Mouse (Mus musculus): ENCODE measurements around the gene Lrrc58. TPM values are rescaled to one million over a fixed set of nuclear protein-coding genes. Genes with fewer than 3 reads are reported as not detected.

The Lrrc58 gene
- polyA plus RNA-seq (2015; fragmentation: Illumina TruSeq; extraction: RNeasy Lipid Tissue Mini Kit (QIAGEN cat#74804); ENCODE audit: insufficient read depth, low replicate concordance), result 21.9 TPM

DNA sequence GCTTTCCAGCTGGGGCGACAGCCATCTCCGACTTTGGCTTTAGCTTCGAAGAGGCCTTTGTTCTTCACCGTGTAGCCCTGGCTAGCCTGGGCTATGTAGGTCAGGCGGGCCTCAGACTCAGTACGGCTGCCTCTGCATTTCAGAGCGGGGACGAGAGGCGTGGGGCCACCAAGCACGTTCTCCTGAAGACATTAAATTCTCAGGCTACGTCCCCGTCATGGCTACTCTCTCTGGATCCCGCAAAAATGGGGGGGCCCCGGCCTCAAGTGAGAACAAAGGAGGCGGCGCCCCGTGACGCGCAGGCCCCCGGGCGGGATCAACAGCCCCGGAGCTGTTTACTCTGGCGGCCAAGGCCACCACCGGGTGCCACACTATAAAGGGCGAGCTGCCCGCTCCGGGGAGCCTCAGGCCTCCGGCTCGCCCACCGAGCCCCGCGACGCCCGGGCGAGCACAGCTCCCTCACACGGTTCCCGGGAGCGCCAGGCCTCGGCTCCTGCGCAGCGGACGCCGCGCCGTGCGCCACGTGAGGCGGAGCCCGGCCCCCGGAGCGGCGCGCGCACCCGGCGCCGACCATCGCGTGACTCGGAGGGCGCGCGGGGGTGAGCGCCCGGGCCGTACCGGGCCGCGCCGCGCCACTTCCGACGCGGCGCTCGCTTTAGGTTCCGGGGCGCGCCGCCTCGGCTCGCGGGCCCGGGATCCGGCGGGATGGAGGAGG is at the start of gene Lrrc58:
Gene Lrrc58, plus strand, starts transcription at position 599 of the 715 bp plus-strand sequence.

DNA sequence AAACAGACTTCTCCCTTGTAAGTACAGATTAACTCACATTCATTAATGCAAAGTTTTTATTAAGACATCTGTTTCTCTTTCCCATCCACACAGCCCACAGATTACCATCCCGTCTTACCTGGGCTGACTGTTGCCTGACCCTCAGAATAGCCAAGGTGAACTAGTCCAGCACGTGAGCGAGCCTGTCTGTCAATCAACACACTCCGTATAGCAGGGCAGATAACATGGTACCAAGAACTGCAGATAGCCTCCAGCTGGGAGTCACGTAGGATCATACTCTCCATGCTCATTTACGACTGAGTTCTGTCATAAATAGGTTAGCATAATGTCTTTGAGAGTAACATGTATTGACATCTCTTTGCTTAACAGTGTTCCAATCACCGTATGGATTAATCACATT is 7.2 kb upstream of the Lrrc58 start, which contains the start of gene Gm36028:
Gene Gm36028, minus strand, starts transcription at position 118 of the 400 bp plus-strand sequence.

DNA sequence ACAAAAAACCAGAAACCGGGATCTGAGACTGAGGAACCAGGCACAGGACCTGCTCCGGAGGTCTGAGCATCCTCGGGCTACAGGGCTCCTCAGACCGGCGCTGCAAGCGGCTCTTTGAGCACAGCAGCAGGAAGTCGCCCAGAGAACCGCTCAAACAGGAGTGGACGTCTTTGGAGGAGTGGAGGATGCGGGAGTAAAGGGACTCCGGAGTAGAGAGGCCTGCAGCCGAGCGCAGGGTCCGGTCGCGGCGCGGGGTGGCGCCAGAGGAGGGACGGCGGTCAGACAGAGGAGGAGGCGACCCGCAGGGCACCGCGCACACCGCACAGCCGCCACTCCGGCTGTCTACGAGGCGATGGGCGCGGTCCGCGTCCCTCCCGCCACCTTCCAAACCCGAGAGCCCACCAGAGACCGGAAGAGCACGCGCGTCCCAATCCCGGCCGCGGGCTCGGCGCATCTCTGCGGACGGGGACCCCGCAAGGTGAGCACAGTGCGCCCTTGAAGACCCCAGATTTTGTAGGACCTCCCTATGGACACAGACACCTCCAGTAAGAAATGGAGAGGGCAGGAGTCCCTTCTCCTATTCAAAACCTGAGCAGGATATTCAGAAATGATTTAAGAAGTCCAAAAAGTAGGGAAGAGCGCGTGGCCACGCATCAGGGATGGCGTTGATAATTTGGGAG is 48.1 kb downstream of the Lrrc58 start, which contains the start of gene Gpr156:
Gene Gpr156, plus strand, starts transcription at position 359 of the 680 bp plus-strand sequence.

Other genes starting within 250 kb of the Lrrc58 start
- 46.6 TPM for gene Ndufb4, start 213.9 kb upstream of the Lrrc58 start, polyA plus RNA-seq (2015; fragmentation: Illumina TruSeq; extraction: RNeasy Lipid Tissue Mini Kit (QIAGEN cat#74804); ENCODE audit: insufficient read depth, low replicate concordance)
- 44.0 TPM for gene Fstl1, start 91.5 kb upstream of the Lrrc58 start, polyA plus RNA-seq (2015; fragmentation: Illumina TruSeq; extraction: RNeasy Lipid Tissue Mini Kit (QIAGEN cat#74804); ENCODE audit: insufficient read depth, low replicate concordance)
- gene Gm36028, start 7.2 kb upstream of the Lrrc58 start, polyA plus RNA-seq (2015; fragmentation: Illumina TruSeq; extraction: RNeasy Lipid Tissue Mini Kit (QIAGEN cat#74804); ENCODE audit: insufficient read depth, low replicate concordance), result not detected
- gene Gpr156, start 48.1 kb downstream of the Lrrc58 start, polyA plus RNA-seq (2015; fragmentation: Illumina TruSeq; extraction: RNeasy Lipid Tissue Mini Kit (QIAGEN cat#74804); ENCODE audit: insufficient read depth, low replicate concordance), result 1.9 TPM
- 43.7 TPM for gene Gsk3b, start 220.6 kb downstream of the Lrrc58 start, polyA plus RNA-seq (2015; fragmentation: Illumina TruSeq; extraction: RNeasy Lipid Tissue Mini Kit (QIAGEN cat#74804); ENCODE audit: insufficient read depth, low replicate concordance)